Mouse (Mus musculus) lung, embryonic 14.5 days (tissue): ENCODE data around the gene Mcm5. TPM values are rescaled to one million over a fixed set of nuclear protein-coding genes. Genes with fewer than 3 reads are reported as not detected.

Experiments used
- ATAC-seq: fragments of 200-750 bp; cut with Nextera tagmentation; 2 replicates; pipeline ENCODE4 v1.8.0; 2017; ENCODE audit warnings: mild to moderate bottlenecking, moderate TSS enrichment, moderate library complexity; ENCODE audit not compliant: insufficient read depth
- DNase-seq: peaks from one replicate; pipeline ENCODE4 v3.0.0-alpha.2; 2015
- H3K27ac ChIP-seq: fragments of 300-500 bp; sonication (generic); 2 replicates; pipeline ENCODE4 v1.5.1; 2014; ENCODE audit warnings: low read depth, mild to moderate bottlenecking, moderate library complexity
- H3K27me3 ChIP-seq: fragments of 300-500 bp; sonication (generic); 2 replicates; pipeline ENCODE4 v1.6.1; 2014; ENCODE audit warnings: low read length, control low read depth; ENCODE audit not compliant: insufficient read depth
- H3K36me3 ChIP-seq: fragments of 300-500 bp; sonication (generic); 2 replicates; pipeline ENCODE4 v1.6.1; 2014; ENCODE audit warnings: control low read depth; ENCODE audit not compliant: insufficient read depth
- H3K4me1 ChIP-seq: fragments of 300-500 bp; sonication (generic); 2 replicates; pipeline ENCODE4 v1.6.1; 2014; ENCODE audit warnings: antibody characterized with exemption, control low read depth; ENCODE audit not compliant: insufficient read depth
- H3K4me2 ChIP-seq: fragments of 300-500 bp; sonication (generic); 2 replicates; pipeline ENCODE4 v1.6.1; 2014; ENCODE audit warnings: mild to moderate bottlenecking
- H3K4me3 ChIP-seq: fragments of 300-500 bp; sonication (generic); 2 replicates; pipeline ENCODE4 v1.5.1; 2014; ENCODE audit warnings: low read depth, low read length
- H3K9ac ChIP-seq: fragments of 300-500 bp; sonication (generic); 2 replicates; pipeline ENCODE4 v1.6.1; 2014
- H3K9me3 ChIP-seq: fragments of 300-500 bp; sonication (generic); 2 replicates; pipeline ENCODE4 v1.6.1; 2016; ENCODE audit warnings: low read depth, low read length, control low read depth
- CTCF ChIP-seq: IDR thresholded peaks from 2 replicates; pipeline ENCODE4 v1.5.1; 2016; ENCODE audit warnings: antibody characterized with exemption, low read depth
- WGBS: fragments of 180-500 bp; shearing (Covaris S2); extraction: QIAGEN DNeasy Blood & Tissue Kit; methylation state at CpG from one replicate; pipeline ENCODE4 v1.1.7; 2014; 5-methylcytosine and 5-hydroxymethylcytosine counted together
- polyA plus RNA-seq: library from polyadenylated mRNA; unstranded; fragments of >200 nt; fragmentation: Nextera tagmentation; extraction: Ambion mirVana; gene quantifications from 2 replicates; pipeline ENCODE4 v1.2.1, GENCODE M21; 2014

Gene Mcm5
- polyA plus RNA-seq, 1 experiment from 2014 or later, result 227 TPM

GRCm38 (mm10) chr8:75169363-75169762 lies 60.0 kb downstream of the Mcm5 start:
- ATAC-seq (peak; percentile 82), DNase-seq (peak; percentile 79)
- WGBS, result 54% methylated on average over 5 of the region's 5 CpGs
- TF ChIP-seq CTCF, result no peak
- no peak overlapping the region for H3K4me3 ChIP-seq
- no peaks in the 10 kb centered on the region for H3K36me3 ChIP-seq
- H3K4me1 ChIP-seq, result no peaks in the 10 kb centered on the region
- no peaks in the 10 kb centered on the region for H3K27me3 ChIP-seq
- no peak overlapping the region for H3K27ac ChIP-seq
- H3K9me3 ChIP-seq, result no peaks in the 10 kb centered on the region
- H3K9ac ChIP-seq, result no peak overlapping the region
- H3K4me2 ChIP-seq, result no peak overlapping the region

- no peak for TF ChIP-seq CTCF
- H3K4me1 ChIP-seq, result no peaks in the 10 kb centered on the region
Observed at GRCm38 (mm10) chr8:75172009-75172685, 62.8 kb downstream of the Mcm5 start.

More at GRCm38 (mm10) chr8:75172009-75172685, 62.8 kb downstream of the Mcm5 start:
- Histone ChIP-seq H3K9me3 (no peaks in the 10 kb centered on the region), H3K27ac (no peak overlapping the region), H3K4me3 (no peak overlapping the region), H3K27me3 (no peaks in the 10 kb centered on the region), H3K9ac (no peak overlapping the region), H3K36me3 (no peaks in the 10 kb centered on the region), H3K4me2 (no peak overlapping the region)
- no peak for DNase-seq
- WGBS, result 67% methylated on average over 6 of the region's 6 CpGs
- ATAC-seq, result no peak

Other genes with a start within 250 kb of the Mcm5 start
- gene Isx, start 236.4 kb upstream of the Mcm5 start, polyA plus RNA-seq, result not detected in 2 replicates
- 52.0 and 54.6 TPM in 2 replicates for gene Hmgxb4, start 116.2 kb upstream of the Mcm5 start, polyA plus RNA-seq
- gene Tom1, start 75.9 kb upstream of the Mcm5 start, polyA plus RNA-seq, result 18.7 and 20.8 TPM in 2 replicates
- gene Hmox1, start 15.9 kb upstream of the Mcm5 start, polyA plus RNA-seq, result 24.6 and 26.3 TPM in 2 replicates
- 0.78 and 1.2 TPM in 2 replicates for gene Rasd2, start 104.4 kb downstream of the Mcm5 start, polyA plus RNA-seq